Mouse (Mus musculus): ENCODE measurements around the gene Uvrag. TPM values are rescaled to one million over a fixed set of nuclear protein-coding genes. Genes with fewer than 3 reads are reported as not detected.

The Uvrag gene
- total RNA-seq, 2 experiments from 2014 or later = 18.4 to 25.0 TPM

GRCm38 (mm10) chr7:99057053-99057630, 83.8 kb downstream of the Uvrag start:
- no peak for DNase-seq

GRCm38 (mm10) chr7:99053626-99054025, 87.3 kb downstream of the Uvrag start:
- no peak for DNase-seq

- DNase-seq = no peak
Measured at GRCm38 (mm10) chr7:99052471-99053241, 88.3 kb downstream of the Uvrag start.

GRCm38 (mm10) chr7:99050882-99051281, 90.1 kb downstream of the Uvrag start:
- no peak for DNase-seq

GRCm38 (mm10) chr7:99049897-99050296, 91.0 kb downstream of the Uvrag start:
- no peak for DNase-seq

- no peak for DNase-seq
Measured at GRCm38 (mm10) chr7:99046545-99047206, 94.3 kb downstream of the Uvrag start.

- no peak for DNase-seq
Measured at GRCm38 (mm10) chr7:99045525-99045924, 95.4 kb downstream of the Uvrag start.

GRCm38 (mm10) chr7:99043923-99044322, 97.0 kb downstream of the Uvrag start:
- DNase-seq = no peak

GRCm38 (mm10) chr7:99043322-99043721, 97.6 kb downstream of the Uvrag start:
- DNase-seq = no peak

GRCm38 (mm10) chr7:99041818-99042217, 99.1 kb downstream of the Uvrag start:
- no peak for DNase-seq

GRCm38 (mm10) chr7:99039912-99040311, 101.0 kb downstream of the Uvrag start:
- no peak for DNase-seq

GRCm38 (mm10) chr7:99036284-99036683, 104.7 kb downstream of the Uvrag start:
- DNase-seq = no peak

- DNase-seq = no peak
Measured at GRCm38 (mm10) chr7:99034909-99035308, 106.0 kb downstream of the Uvrag start.

GRCm38 (mm10) chr7:99033838-99034237, 107.1 kb downstream of the Uvrag start:
- no peak for DNase-seq

- no peak for DNase-seq
Measured at GRCm38 (mm10) chr7:99033314-99033713, 107.6 kb downstream of the Uvrag start.

GRCm38 (mm10) chr7:99032051-99032450, 108.9 kb downstream of the Uvrag start:
- DNase-seq = no peak

- no peak for DNase-seq
Measured at GRCm38 (mm10) chr7:99028108-99028507, 112.8 kb downstream of the Uvrag start.

- no peak for DNase-seq
Measured at GRCm38 (mm10) chr7:99027185-99027584, 113.8 kb downstream of the Uvrag start.

GRCm38 (mm10) chr7:99025989-99026388, 115.0 kb downstream of the Uvrag start:
- DNase-seq = no peak

- DNase-seq = no peak
Measured at GRCm38 (mm10) chr7:99025265-99025664, 115.7 kb downstream of the Uvrag start.

- no peak for DNase-seq
Measured at GRCm38 (mm10) chr7:99024791-99025190, 116.2 kb downstream of the Uvrag start.

- DNase-seq = no peak
Measured at GRCm38 (mm10) chr7:99023931-99024330, 117.0 kb downstream of the Uvrag start.

GRCm38 (mm10) chr7:99021277-99021676, 119.7 kb downstream of the Uvrag start:
- no peak for DNase-seq

All from gastrocnemius, postnatal 10 days (tissue).